Mouse (Mus musculus) WW6 (cell line): Measurements from ENCODE around the gene Grk2.
"Not testable (repeated sequence)": the region's sequence is repeated elsewhere in the genome, so short reads cannot be mapped to it uniquely, and the experiment has no call there.

Source experiments
- DNase-seq: peaks from one replicate; pipeline ENCODE4 v3.0.0-alpha.2; 2013; ENCODE audit warnings: low read depth, low spot score

The Grk2 gene

GRCm38 (mm10) chr19:4270187-4270586 is 35.8 kb downstream of the Grk2 start:
- no peak for DNase-seq

DNA sequence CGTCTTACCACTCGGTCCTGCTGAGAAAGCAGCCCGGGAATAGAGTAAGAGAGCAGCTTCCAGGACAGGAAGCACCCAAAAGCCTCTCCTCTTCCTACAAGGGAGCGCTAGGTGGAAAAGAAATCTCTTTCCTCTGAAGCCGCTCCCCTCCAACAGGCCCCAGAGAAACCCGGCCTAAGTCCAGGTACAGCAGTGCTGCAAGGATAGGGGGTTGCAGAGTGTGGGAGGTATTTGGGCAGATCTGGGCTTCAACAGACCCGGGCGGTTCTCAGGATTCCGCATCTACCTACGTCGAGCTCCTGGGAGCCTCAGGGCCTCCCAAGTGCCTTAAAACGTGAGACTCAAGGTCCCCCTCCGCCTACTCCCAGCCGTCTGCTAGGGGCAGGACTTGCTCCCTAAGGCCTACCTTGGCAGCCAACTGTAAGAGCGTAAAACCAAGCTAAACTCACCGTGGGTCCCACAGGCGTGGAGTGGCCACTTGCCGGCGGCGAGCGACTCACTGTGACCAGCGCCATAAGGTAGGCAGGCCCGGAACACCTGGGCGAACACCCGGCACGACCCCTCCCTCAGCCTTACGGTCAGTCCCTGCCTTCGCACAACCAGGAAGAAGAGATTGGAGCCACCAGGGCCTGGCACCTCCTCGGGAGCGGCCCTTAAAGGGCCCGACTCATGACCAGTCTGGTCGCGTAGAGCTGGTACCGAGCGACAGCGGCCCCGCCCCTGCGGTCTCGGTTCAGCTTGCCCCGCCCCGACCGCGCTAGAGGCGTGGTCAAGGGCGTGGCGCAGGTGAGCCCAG is 37.3 kb downstream of the Grk2 start, which contains the start of gene Ssh3:
Gene Ssh3 (minus strand): TSS at position 615 of the 796 bp plus-strand sequence.
- DNase-seq, result no peak

GRCm38 (mm10) chr19:4265956-4266355 is 40.1 kb downstream of the Grk2 start:
- DNase-seq, result no peak

GRCm38 (mm10) chr19:4264171-4264780 is 41.7 kb downstream of the Grk2 start:
- DNase-seq, result no peak

DNA sequence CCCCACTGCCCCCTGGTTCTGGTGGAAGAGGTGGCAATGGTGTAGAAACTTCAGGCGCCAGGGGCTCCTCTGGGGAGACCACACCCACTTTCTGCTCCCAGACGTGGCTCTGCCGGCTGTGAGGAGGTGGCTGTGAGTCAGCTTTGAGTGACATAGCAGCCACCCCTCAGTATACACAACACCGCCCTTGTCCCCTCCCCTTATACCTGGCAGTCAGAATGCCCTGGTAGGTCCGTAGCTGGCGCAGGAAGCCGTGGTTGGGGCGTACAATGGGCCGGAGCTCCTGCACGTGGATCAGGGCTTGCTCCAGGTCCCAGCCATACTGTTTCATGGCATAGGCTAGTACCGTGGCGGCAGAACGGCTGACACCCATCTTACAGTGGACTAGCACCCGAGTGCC is 42.3 kb downstream of the Grk2 start:
- no peak for DNase-seq

- no peak for DNase-seq
These were observed 43.3 kb downstream of the Grk2 start for GRCm38 (mm10) chr19:4262756-4263155.

GRCm38 (mm10) chr19:4261038-4261698 is 44.9 kb downstream of the Grk2 start:
- no peak for DNase-seq

DNA sequence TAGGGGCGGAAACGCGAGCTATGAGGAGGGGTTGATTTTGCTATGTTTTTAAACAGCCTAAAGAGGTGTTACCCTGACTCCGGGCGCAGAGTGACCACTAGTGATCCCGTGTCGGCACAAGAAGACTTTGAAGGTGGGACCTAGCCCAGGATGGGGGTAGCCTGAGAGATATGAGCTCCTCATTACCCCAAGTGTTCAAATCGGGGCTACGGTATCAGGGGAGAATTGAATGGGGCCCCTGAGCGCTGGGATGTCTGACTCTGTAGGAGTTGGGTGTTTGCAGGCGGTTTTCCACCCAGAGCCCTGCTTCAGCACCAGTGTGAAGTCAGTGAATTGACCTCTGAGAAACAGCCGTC is 48.1 kb downstream of the Grk2 start:
- DNase-seq, result no peak

- DNase-seq, result peak; percentile 93
These were observed 48.7 kb downstream of the Grk2 start for GRCm38 (mm10) chr19:4257216-4257896.

GRCm38 (mm10) chr19:4255583-4256162 is 50.3 kb downstream of the Grk2 start:
- no peak for DNase-seq

- no peak for DNase-seq
These were observed 51.8 kb downstream of the Grk2 start for GRCm38 (mm10) chr19:4254230-4254629.

DNA sequence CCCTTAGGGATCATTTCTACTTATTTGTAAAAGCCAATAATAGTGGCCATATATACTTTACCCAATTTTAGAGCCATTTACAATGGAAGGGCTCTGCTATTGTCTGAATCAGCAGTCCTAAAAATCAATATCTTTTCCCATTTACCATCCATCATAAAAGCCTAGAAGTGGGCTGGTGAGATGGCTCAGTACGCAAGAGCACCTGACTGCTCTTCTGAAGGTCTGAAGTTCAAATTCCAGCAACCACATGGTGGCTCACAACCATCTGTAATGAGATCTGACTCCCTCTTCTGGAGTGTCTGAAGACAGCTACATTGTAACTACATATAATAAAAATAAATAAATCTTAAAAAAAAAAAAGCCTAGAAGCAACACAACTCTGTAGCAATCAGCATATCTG is 57.3 kb downstream of the Grk2 start:
- DNase-seq, result not testable (repeated sequence)

DNA sequence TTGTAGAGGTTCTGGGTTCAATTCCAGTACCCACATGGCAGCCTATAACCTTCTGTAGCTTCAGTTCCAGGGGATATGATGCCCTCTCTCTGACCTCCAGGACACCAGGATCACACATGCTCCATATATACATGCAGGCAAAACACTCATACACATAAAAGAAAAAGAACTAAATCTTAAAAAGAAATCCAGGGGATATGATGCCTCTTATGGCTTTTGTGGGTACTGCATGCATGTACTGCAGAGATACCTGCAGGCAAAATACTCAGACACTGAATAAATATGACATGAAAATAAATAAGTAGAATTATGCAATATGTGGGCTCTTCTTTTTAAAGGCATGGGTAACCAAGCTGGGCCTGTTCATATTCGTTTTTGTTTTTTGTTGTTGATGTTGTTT is 59.0 kb downstream of the Grk2 start:
- DNase-seq, result no peak

GRCm38 (mm10) chr19:4244775-4245174 is 61.2 kb downstream of the Grk2 start:
- DNase-seq, result no peak

DNA sequence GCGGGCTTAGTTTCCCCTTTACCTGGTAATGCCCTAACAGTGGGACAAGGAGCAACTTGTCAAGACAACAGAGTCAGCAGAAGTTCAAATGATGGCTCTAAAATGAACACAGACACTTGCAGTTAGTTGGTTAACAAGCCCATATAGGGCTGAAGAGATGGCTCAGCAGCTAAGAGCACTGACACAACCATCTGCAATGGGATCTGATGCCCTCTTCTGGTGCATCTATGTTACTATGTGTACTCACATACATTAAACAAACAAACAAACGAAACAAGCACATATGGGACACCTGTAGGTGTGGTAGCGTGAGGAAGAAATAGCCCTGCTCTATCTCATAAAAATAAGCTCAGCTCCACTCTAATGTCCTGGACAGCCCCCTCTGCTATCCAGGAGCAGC is 63.6 kb downstream of the Grk2 start:
- no peak for DNase-seq

- DNase-seq, result no peak
These were observed 65.8 kb downstream of the Grk2 start for GRCm38 (mm10) chr19:4240247-4240668.
